Mouse (Mus musculus): ENCODE results near the gene Gja6.

GRCm38 (mm10) chrX:160919022-160919637 lies 12.3 kb upstream of the Gja6 start:
- TF ChIP-seq CTCF (conservative IDR thresholded peaks at IDR 0.05; ENCODE audit: low read length), result no peak
- no peak for TF ChIP-seq NANOG (IDR thresholded peaks at IDR 0.05; ENCODE audit: borderline replicate concordance, low read length)
- no peak for TF ChIP-seq POU5F1 (IDR thresholded peaks at IDR 0.05; ENCODE audit: borderline replicate concordance, low read length)

All from E14TG2a.4 (cell line).